Mouse (Mus musculus) layer of hippocampus, postnatal 25 days (tissue): Measurements from ENCODE around the gene Fau. TPM values are rescaled to one million over a fixed set of nuclear protein-coding genes. Genes with fewer than 3 reads are reported as not detected.

Source experiments
- microRNA-seq, 2 experiments: library from miRNA; unstranded; fragments of <30 nt; microRNA quantifications; one replicate each; pipeline ENCODE4 v1.2.0; 2021
- total RNA-seq, 2 experiments: library from RNA; stranded (reverse); gene quantifications; 2 replicates each; pipeline ENCODE4 v1.2.3; 2021

The Fau gene
- total RNA-seq, 2 experiments from 2014 or later = 588 to 687 TPM

Small RNA genes lying within 50 kb of the gene (microRNA-seq; reads per million reads assigned to microRNA genes)
- gene Mir6988 = 3.9 to 4.4 reads per million in 2 experiments

Other genes starting within 250 kb of the Fau start
- 10 to 100 TPM; 15.6 to 15.8 TPM for gene Frmd8, start 182.6 kb upstream of the Fau start, total RNA-seq
- 1 to 10 TPM; 3.1 to 3.4 TPM for gene Slc25a45, start 180.0 kb upstream of the Fau start, total RNA-seq
- 1 to 10 TPM; 3.4 TPM for gene Tigd3, start 163.7 kb upstream of the Fau start, total RNA-seq
- 10 to 100 TPM; 82.5 to 95.6 TPM for gene Dpf2, start 144.8 kb upstream of the Fau start, total RNA-seq
- 1 to 10 TPM; 6.3 to 6.4 TPM for gene Cdc42ep2, start 133.0 kb upstream of the Fau start, total RNA-seq
- gene Pola2, start 93.6 kb upstream of the Fau start, total RNA-seq = 1 to 10 TPM; 5.4 to 6.5 TPM
- not detected for gene Slc22a20, start 71.7 kb upstream of the Fau start, total RNA-seq
- 10 to 100 TPM; 20.5 to 21.9 TPM for gene Capn1, start 41.9 kb upstream of the Fau start, total RNA-seq
- 10 to 100 TPM; 41.8 to 45.7 TPM for gene Syvn1, start 11.3 kb upstream of the Fau start, total RNA-seq
- gene Mrpl49, start 59 bp upstream of the Fau start, total RNA-seq = 10 to 100 TPM; 43.1 to 47.4 TPM
- 10 to 100 TPM; 38.0 to 41.5 TPM for gene Znhit2, start 3.3 kb downstream of the Fau start, total RNA-seq
- 10 to 100 TPM; 27.8 to 28.8 TPM for gene Tm7sf2, start 10.5 kb downstream of the Fau start, total RNA-seq
- 10 to 100 TPM; 83.7 to 96.3 TPM for gene Vps51, start 19.4 kb downstream of the Fau start, total RNA-seq
- gene Tmem262, start 22.2 kb downstream of the Fau start, total RNA-seq = not detected
- gene Gm28374, start 24.4 kb downstream of the Fau start, total RNA-seq = not detected
- 10 to 100 TPM; 37.1 to 44.2 TPM for gene Zfpl1, start 27.1 kb downstream of the Fau start, total RNA-seq
- gene Cdca5, start 27.1 kb downstream of the Fau start, total RNA-seq = under 1 TPM in 1 of 2 experiments, not detected in 1; 0.37 TPM
- not detected for gene AC131692.1, start 36.6 kb downstream of the Fau start, total RNA-seq
- gene Naaladl1, start 47.9 kb downstream of the Fau start, total RNA-seq = not detected
- gene Sac3d1, start 60.8 kb downstream of the Fau start, total RNA-seq = 10 to 100 TPM; 15.5 to 17.9 TPM
- 10 to 100 TPM; 36.7 to 40.7 TPM for gene Snx15, start 70.5 kb downstream of the Fau start, total RNA-seq
- gene Batf2, start 83.1 kb downstream of the Fau start, total RNA-seq = under 1 TPM; 0.45 to 0.69 TPM
- 10 to 100 TPM; 75.5 to 76.1 TPM for gene Arl2, start 83.7 kb downstream of the Fau start, total RNA-seq
- not detected for gene Majin, start 126.5 kb downstream of the Fau start, total RNA-seq
- not detected for gene Gpha2, start 168.5 kb downstream of the Fau start, total RNA-seq
- gene Ppp2r5b, start 178.0 kb downstream of the Fau start, total RNA-seq = 100 to 1,000 TPM; 137 to 146 TPM
- gene Atg2a, start 183.8 kb downstream of the Fau start, total RNA-seq = 10 to 100 TPM; 31.1 to 38.3 TPM
- 10 to 100 TPM; 84.9 to 88.6 TPM for gene Ehd1, start 218.9 kb downstream of the Fau start, total RNA-seq
- gene Cdc42bpg, start 248.6 kb downstream of the Fau start, total RNA-seq = 1 to 10 TPM; 3.9 to 4.6 TPM